Mouse (Mus musculus) cerebellum, postnatal 10 days (tissue): ENCODE measurements at regions not wholly inside any gene's neighbourhood (a gene's known extent, or its start where the extent isn't known, plus 50 kb on each side); places are given as distances from the start of the nearest gene placed in this dataset.
A peak's percentile ranks its signal among the peaks of the same experiment; 100 is the strongest.

Source experiments
- DNase-seq, 2 experiments: peaks; one replicate each; pipeline ENCODE4 v3.0.0; 2021; ENCODE audit warnings: mixed read lengths in 2 of 2

DNA sequence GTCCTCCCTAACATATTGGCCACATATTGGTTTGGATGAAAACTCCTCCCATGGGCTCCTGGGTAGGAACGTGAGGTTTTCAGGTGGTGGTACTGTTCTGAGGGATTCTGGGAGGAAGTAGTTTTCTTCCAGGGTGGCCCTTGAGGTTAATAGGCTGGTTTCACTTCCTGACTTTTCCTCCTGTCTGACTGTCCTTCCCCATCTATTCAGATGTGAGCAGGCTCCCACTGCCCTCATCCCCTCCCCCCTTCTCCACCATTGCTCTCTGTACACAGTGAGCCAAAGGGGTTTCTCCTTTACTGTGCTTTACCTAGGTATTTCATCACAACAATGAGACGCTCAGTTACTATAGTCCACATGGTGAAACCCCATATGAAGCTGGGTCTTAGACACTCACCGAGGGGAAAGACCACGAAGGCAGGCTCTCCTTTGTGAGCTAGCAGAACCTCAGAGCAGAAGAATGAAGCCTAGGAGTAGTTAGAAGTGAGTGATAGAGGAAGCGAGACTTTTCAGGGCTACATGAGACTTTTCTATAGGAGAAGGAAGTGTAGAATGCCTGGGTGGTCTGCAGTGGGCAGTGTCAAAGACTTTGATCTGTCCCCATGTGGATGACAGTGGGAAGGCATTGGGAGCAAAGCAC, 135.3 kb downstream of the Cd83 start:
- DNase-seq, result no peak

DNA sequence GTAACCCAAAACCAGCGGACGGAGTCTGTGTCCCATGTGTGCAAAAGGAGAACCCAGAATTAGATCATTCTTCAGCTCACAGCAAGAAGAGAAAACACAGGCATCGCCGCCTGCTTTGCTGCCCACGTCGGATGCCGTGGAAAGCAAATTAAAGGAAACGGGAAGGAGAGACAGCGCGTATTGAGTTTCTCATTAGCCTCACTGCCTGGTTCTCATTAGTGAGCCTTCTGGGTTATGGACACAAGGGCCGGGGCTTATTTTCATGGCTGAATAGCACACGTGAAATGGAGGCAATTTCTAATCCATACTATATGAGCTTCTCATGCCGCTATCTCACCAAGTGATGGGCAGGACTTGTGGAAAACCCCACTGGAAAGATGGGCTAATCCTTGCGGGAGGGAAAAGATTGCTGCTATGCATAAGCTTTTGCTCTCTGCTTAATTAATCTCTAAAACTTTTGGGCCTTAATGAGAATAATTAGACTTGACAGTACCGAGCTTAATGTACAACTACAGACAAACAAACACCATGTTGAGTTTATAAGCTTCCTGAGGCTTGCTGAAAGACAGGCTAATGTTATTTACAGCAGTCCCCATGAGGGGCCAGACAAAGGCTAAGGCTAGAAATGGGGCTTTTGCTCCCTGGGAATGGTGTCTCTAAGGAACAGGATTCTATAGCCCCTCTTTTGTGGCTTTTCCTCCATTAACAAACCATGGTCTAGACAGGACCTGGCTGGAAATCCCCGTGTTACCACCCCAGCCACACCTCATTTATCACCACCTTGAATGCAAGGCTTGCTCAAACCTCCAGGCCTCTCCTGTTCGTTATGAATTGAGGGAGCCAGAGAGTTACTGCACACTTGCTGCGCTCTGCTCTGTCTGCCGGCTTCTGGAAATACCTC, 145.8 kb downstream of the Cd83 start:
- DNase-seq, result no peak

DNA sequence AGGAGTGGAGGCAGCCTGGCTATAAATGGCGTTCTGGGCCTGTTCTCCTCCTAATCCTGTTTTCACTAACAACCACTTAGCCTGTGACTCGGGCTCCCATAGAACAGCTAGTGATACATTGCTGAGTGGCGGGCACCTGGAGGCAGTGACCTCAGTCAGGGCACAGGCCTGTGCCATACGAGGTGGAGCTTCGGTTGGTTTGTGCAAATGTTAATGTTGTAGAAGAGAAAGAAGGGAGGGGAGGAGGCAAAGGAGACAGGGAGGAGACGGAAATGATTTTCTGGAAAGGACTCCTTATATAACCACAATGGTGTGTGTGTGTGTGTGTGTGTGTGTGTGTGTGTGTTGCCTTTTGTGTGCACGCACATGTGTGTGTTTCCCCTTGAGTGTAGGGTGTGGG, 148.4 kb downstream of the Cd83 start:
- no peak for DNase-seq

DNA sequence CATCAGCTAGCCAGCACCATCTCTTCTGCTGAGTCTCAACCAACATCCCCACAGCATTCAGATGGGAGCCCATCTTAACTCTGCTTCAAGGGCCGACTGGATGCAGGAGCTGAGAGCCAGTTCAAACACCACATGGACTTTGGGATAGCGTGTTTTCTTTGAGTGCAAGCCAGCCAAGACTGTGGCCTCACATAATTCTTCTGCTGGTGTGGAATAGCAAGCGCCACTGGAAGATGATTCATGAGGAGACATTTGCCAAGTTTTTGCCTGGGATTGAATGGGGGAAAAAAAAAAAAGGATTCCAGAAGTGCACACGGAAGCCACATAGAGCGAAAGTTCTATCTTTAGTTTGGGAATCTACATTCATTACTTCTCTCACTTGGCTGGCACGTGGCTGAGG, 150.7 kb downstream of the Cd83 start:
- DNase-seq, result no peak

DNA sequence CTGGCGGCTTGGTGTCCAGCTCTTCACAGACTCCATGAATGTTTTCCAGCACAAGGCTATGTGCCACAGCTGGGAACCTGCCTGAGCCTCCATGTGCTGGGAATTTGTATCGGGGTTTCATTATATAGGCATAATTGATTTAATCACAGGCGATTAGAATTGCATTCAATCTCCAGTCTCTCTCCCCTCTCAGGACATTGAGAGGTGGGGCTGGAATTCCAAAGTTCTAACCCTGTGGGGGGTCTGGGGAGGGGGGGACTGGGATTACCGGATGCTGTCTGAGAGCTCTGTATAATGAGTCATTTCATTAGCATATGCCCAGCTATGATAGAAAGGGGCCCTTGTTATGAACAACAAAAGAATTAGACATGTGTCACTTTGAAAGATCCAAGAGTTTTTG, 151.9 kb downstream of the Cd83 start:
- DNase-seq, result no peak

DNA sequence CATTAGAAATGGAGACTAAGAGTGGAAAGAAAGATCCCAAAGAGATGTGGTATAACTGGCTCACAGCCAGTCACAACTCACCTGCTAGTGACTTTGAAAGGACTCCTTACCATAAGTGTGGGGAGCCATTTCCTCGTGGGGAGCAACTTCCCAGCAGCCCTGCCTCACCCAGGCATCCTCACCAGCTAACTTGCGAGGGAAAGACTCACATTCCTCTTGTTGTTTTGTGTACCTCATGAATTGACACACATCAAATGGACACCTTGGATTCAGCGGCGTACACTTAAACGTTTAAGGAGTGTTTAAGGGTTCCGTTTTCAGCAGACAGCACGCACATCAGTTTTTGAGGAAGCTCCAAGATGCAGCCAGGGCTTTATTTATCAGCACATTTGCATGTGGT, 154.0 kb downstream of the Cd83 start:
- no peak for DNase-seq

DNA sequence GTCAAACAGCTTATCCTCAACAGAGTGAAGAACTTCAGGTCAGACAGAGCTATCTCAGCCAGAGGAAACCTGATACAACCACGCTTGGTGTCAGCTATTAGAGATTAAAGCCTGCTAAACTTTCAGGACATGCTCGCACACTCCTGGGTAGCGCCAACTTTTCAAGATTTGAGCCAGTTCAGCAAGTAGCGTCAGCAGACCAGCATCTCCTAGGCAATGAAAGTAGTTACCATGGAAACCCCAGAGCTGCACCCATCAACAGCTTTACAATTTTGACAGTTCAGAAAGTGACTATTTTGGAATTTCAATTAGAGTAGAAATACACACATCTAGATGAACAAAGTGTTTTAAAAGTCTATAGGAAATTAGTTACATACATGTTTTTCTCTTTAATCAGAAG, 154.8 kb downstream of the Cd83 start:
- DNase-seq, result no peak

DNA sequence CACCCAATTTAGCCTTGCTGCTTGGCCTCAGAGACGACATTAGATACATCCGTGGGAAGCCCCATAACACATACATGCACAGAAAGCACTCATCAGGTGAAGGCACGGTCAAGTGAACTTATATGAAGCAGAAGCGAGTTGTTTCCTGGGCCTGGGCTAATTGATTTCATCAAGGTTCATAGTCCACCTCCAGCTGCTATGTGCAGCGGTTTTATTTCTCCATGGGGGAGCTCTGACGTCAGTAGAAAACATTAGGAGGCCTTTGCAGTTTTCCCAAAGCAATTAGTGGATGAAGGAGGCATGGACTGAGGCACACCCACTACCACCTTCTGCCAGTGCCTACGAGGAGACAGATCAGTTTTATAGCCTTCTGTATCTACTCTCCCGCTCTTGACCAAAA, 157.2 kb downstream of the Cd83 start:
- DNase-seq, result no peak

DNA sequence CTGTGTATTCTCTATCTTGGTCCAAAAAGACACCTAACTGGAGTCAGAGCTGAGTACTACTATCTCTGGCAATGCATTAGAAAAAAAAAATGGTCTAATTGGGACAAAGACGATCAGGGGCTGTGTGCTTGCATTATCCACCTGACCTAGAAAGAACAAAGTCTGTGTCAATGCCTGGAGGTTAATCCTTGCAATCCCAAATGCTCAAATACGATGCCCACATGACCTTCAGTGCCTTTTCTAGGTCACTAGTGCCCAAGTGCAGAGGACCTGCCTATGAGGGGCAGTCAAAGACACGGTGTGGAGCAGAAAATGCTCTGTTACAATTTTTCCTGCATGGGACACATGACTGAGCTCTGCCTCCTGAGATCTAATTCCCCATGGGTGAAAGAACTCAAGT, 164.0 kb downstream of the Cd83 start:
- DNase-seq, result no peak

DNA sequence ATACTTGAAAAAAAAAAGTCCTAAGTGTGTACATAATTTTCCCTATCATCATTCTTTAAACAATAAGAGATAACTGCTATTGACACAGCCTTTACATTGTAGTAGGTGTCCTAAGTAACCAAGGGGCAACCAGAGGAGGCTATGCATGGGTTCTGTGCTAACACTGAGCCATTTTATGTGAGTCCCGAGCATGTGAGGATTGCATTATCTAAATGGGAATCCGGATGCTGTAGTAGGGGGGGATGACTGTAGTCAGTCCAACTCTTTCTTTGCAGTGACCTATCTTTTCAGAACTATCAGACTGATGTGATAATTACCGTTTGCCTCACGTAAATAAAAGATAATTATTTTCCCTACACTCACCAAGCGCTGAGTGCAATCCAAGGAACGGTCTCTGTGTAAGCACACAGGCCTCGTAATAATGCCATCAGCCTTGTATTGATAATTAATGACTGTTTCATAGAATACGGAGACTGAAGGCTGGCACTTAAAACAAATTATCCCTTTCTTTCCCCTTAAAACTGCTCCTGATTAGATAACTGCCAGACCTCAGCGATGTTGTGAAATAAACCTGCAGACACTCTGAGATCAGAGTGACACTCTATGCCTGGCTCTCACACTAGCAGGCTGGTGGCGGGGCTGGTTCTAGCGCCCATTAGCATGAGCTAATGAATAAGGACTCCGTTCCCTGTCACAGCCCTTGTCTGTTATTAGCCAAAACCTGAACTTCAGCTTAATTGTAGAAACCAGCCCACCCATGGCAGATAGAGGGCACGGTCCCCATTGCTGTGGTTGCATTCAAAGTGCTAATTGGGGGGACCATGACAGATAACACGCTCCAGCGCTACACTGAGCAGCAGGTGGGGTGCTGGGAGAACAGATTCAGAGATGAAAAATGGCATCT, 165.4 kb downstream of the Cd83 start:
- peak; percentile 17 for DNase-seq

DNA sequence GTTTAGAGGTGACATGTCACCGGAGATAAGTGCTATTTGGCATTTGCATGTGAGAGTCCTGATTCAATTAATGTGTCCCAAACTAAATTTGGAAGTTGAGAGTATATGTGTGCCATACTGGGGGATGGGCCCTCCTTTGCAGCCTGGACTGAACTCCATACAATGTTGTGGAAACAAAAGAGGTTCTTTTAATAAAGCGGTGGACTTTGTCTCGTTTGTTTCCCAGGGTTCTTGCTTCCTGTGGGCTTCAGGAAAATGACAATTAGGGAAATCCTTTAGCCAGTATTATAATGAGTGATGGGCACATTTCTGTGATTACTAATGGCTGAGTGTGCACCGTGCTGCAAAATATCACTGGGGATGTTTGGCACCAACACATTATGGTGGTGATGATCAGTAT, 167.9 kb downstream of the Cd83 start:
- DNase-seq, result no peak

DNA sequence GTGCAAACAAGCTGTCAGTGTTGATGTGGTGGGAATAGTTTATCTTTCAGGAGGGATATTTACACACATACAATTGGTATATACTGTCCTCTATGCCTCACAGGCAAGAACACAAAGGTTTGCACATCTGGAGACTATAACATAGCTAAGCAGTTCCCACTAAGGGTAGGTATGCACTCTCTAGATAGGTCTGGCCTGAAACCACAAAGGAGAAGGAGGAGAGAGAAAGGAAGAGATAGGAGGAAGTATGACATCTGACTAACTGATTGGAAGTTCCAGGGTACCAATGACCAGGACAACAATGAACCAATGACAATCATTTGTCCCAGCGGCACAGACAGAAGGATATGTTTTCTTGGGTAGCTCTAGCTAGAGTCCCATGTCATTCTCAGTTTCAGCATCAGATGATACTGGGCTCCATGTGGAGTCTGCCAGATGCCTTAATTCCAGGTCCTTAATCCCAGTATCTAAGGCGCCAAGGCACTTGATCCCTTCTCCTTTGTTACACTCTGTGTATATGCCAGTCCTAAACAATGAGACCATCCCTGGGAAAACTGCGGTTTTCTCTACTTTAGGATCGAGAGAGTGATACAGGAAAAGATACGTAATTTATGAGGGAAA, 168.5 kb downstream of the Cd83 start:
- DNase-seq, result no peak

DNA sequence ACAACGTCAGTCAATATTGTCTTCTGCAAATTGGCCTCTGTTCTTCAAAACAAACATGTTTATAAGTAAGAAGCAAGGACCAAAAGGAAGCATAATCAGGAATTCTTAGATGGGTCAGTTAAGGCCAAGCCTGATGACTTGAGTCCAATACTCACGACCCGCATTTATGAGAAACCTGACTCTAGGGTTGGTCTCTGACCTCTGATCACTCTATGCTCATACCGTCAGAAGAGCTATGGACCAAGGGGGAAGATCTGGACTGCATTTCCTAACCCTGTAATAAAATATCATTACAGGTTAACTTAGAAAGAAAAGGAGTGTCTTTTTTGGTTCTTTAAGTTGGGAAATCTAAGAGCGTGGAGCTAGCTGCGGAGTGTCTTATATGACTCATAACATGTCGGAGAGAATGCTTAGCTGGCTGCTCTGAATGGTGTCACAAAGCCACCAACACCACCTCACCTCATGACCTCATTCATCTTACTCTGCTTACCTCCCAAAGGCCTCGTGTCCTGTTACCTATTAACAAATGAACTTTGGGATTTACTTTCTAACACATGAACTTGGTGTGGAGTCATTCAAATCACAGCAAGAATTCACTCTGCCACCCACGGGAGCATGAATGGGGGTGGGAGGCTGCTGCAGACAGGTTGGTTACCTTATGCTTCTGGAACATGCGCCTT, 170.3 kb downstream of the Cd83 start:
- no peak for DNase-seq

DNA sequence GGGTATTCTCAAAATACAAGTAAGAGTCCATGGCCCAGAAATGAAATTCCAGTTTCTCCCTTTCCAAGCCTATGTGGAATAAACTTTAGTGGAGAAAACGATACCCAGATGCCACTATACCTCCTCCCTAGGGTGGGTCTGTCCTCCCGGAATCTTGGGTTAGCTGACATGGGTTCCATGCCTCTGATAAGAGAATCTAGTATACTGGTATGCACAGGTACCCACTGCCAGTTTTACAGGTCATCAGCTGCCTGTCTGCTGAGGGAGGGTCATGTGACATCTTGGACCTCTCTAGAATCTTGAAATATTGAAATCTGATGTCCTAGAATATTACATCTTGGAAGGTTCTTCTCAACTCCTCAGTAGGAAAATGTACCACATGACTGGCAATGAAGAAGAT, 172.5 kb downstream of the Cd83 start:
- no peak for DNase-seq

DNA sequence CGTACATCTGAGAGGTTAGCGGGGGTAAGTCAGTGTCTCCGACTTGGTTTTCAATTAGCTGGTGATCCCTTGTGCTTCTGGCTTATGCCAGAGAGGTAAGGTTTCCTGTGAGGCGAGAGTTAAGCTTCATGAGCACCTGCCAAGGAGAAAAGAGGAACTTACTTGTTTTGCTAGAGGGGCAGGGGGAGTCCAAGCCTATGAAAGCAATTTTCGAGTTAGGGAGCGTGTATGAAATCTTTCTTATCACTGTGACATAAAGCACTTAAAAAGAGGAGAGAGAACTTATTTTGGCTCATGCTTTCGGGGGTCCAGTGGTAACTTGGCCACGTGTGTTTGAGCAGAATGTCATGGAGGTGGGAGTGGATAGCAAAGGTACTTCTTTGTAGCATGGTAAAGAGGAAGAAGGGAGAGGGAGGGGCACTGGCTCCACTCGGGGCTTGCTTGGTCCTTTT, 174.6 kb downstream of the Cd83 start:
- no peak for DNase-seq

DNA sequence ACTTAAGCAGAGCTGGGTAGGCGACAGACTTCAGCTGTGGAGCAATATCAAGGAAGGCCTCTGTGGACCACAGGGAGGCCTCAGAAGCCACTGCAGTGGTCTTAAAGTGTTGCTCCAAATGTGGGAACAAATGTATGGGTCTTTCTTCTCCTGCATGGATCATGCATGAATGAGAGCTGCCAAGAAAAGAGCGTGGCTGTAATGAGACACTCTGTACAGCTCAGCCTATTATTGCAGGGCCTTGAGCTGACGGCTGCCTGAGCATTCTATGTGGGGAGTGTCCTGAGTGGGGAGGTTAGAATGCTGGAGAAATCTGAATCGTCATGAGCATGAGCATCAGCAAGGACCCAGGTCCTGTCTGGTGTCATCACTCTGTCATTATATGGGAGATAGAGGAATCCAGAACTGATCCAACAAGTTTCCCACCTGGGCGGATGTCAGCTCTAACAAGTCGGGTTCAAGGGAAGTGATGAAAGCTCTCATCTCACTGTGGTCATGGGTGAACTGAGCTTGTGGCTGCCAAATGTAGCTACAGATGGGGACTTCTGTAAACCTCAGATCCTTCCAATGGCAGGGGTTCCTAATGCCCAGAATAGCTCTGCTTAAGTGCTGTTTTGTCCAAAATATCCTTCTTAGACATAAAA, 176.6 kb downstream of the Cd83 start:
- DNase-seq, result no peak

DNA sequence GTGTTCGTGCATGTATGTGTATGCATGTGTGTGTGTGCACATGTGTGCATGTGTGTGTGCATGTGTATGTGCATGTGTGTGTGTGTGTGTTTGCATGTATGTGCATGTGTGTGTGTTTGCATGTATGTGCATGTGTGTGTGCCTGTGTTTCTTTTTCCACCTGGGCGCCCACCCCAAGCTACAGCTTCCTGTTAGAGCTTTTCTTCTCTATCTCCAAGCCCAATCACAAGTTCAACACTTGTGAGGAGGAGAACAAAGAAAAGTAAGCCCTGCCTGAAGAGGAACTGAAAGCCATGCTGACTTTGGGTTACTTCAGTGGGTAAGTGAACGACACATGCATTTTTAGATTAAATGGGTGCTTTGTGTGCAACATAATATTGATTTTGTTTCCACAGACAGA, 177.4 kb downstream of the Cd83 start:
- DNase-seq, result no peak

DNA sequence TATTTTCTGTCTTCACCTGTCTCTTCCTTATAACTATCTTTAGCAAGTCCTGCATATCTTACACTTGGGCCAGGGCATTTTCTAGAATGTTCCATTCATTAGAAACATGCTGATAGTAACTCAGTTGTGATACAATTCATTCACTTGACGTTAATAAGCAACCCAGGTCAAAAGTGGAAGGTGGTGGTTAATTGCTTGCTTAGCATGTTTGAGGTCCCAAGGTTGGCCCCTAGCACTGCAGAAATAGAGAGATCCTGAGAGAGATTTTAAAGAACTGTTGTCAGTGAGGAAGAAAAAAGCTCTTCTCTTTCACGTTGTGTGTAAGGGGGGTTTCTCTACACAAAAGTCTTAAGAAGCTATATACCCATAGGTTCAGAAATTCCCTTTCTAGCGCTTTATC, 178.7 kb downstream of the Cd83 start:
- DNase-seq, result no peak

DNA sequence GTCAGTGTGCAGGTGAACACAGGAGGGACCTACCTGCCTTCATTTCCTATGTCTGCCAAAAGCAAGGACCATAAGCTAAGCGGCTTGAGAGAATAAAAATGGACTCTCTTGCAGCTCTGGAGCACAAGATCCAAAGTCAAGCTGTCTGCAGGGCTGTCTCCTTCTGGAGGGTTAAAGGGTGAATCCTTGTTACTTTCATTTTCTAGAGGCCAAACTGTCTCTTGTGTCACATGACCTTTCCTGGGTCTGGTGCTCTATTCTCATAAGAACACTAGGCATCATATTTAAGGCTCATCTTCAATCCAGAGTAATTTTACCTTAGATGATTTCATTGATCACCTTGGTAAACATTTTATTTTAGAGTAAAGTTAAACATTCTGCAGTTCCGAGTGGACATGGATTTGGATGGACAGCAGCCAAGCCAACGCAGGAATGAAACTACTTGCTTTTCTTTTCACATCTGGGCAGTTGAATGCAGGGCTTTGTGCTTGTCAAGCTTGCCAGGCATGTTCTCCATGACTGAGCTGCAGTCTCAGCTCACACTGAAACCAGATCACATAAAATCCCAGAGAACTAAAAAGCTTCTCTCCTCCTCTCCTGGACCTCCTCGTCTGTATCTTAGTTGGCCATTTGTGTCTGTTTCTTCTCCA, 180.8 kb downstream of the Cd83 start:
- peak in 1 of 2 experiments; percentile 13 for DNase-seq

DNA sequence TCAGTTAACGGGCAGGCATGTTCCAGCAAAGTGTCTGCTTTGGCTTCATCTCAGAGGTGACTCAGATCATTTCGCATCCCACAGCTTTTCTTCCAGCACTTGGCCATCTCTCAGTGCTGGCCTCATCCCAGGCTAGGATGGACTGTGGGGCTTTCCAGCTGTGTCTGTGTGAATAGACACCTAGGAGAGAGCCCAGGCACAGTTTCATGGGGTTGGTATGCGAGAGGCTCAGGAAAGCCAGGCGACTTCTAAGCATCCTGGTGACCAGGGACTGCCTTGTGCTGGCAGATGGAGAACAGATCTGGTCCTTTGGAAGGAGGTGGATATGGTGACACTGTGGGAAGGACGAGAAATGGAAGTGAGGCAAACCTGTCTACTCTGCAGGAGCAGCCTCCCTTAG, 182.9 kb downstream of the Cd83 start:
- peak; percentile 57 to 62 for DNase-seq

DNA sequence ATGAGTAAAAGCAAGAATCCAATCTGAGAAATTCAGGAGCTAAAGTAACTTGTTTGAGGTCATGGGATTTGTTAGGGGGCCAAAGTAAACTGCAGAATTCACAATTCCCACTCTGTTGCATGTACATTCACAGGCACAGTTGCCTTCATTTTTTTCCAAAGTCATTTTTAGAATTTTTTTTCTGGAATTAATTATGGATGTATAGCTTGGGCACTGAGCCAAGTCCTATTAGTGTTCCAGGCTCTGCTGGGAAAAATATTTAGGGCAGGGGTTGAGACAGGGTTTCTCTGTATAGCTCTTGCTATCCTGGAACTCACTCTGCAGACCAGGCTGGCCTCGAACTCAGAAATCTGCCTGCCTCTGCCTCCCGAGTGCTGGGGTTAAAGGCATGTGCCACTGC, 188.3 kb downstream of the Cd83 start:
- no peak for DNase-seq
